ENCODE assay signal across 20 mouse cellular contexts in the genomic region with DNA sequence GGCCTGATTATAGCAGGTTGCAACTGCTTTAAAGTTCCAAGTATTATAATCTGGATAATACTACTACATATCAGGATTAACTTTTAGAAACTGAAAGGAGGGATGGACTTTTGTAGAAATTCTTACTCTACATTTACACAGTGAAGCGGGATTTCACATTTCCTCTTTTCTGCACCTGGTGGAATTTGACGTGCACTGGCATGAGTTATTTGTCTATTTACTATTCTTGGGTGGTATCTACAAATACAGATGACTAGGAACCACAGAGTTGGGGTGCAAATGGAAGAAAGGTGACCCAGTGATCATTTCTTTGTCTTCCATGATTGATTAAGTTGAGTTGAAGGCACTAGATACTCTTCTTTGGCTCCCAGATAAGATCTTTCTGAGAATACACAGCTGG.
"Had no signal": no experiment of that assay in that cellular context is flagged by ENCODE, and none has a peak within 500 bp of the region (broad histone marks: within the 10 kb centered on the region; RNA-seq: fewer than 3 reads in every experiment).

No protein-coding gene starts in this region.

- H3K4me2 ChIP-seq: liver, embryonic 13.5 days; liver, embryonic 15.5 days; lung, embryonic 14.5 days; midbrain, embryonic 13.5 days; midbrain, embryonic 15.5 days; neural tube, embryonic 13.5 days; stomach, embryonic 15.5 days had no signal

- H3K27me3 ChIP-seq: liver, embryonic 13.5 days; liver, embryonic 15.5 days; midbrain, embryonic 13.5 days; midbrain, embryonic 15.5 days; neural tube, embryonic 13.5 days; stomach, embryonic 15.5 days had no signal

- H3K36me3 ChIP-seq: liver, embryonic 13.5 days; liver, embryonic 15.5 days; midbrain, embryonic 10.5 days; midbrain, embryonic 13.5 days; midbrain, embryonic 15.5 days; neural tube, embryonic 13.5 days; stomach, embryonic 15.5 days had no signal

- H3K4me3 ChIP-seq: liver, embryonic 13.5 days; liver, embryonic 15.5 days; midbrain, embryonic 10.5 days; midbrain, embryonic 13.5 days; midbrain, embryonic 15.5 days; myocyte; neural tube, embryonic 13.5 days; stomach, embryonic 15.5 days had no signal

- H3K4me1 ChIP-seq: liver, embryonic 13.5 days; liver, embryonic 15.5 days; midbrain, embryonic 10.5 days; midbrain, embryonic 13.5 days; midbrain, embryonic 15.5 days; neural tube, embryonic 13.5 days; stomach, embryonic 15.5 days had no signal

- H3K9ac ChIP-seq: liver, embryonic 13.5 days; liver, embryonic 15.5 days; lung, embryonic 14.5 days; midbrain, embryonic 13.5 days; midbrain, embryonic 15.5 days; neural tube, embryonic 13.5 days; stomach, embryonic 15.5 days had no signal

- ATAC-seq: midbrain, embryonic 13.5 days; midbrain, embryonic 15.5 days had no signal

- DNase-seq: liver, embryonic 13.5 days; lung, adult 18-20 months; lung, embryonic 14.5 days; lung, postnatal 10 days; lung, postnatal 4 days; retina, postnatal 1 day; right cerebral cortex, adult 18-20 months; right cerebral cortex, postnatal 25 days; right cerebral cortex, postnatal 4 days; spleen, adult 18-20 months; thymus, postnatal 14 days; thymus, postnatal 36 days had no signal

- H3K27ac ChIP-seq: liver, embryonic 13.5 days; liver, embryonic 15.5 days; midbrain, embryonic 10.5 days; midbrain, embryonic 13.5 days; midbrain, embryonic 15.5 days; neural tube, embryonic 13.5 days; stomach, embryonic 15.5 days; stomach, postnatal 0 days had no signal

- H3K9me3 ChIP-seq: liver, embryonic 13.5 days; liver, embryonic 15.5 days; midbrain, embryonic 10.5 days; midbrain, embryonic 13.5 days; midbrain, embryonic 15.5 days; neural tube, embryonic 13.5 days; stomach, embryonic 15.5 days had no signal
